Mouse (Mus musculus) limb, embryonic 10.5 days (tissue): ENCODE data around the gene Zfp976. TPM values are rescaled to one million over a fixed set of nuclear protein-coding genes. Genes with fewer than 3 reads are reported as not detected.

ENCODE experiments used
- microRNA-seq: library from miRNA; unstranded; fragments of <30 nt; microRNA quantifications from one replicate; pipeline ENCODE4, GENCODE M21; 2017
- polyA plus RNA-seq: library from polyadenylated mRNA; unstranded; fragments of >200 nt; fragmentation: Nextera tagmentation; extraction: Ambion mirVana; gene quantifications from 2 replicates; pipeline ENCODE4 v1.2.1, GENCODE M21; 2016

Zfp976 gene
- polyA plus RNA-seq, 1 experiment from 2014 or later, result 6.0 TPM

Small RNAs within 50 kb of the gene (microRNA-seq; reads per million reads assigned to microRNA genes)
- not detected for gene Gm24938

Other genes with a start within 250 kb of the Zfp976 start
- not detected in 2 replicates for gene 4933421I07Rik, start 194.5 kb downstream of the Zfp976 start, polyA plus RNA-seq
- 17.4 and 19.4 TPM in 2 replicates for gene Zfp141, start 136.8 kb downstream of the Zfp976 start, polyA plus RNA-seq
- not detected in 2 replicates for gene Gm21028, start 64.0 kb downstream of the Zfp976 start, polyA plus RNA-seq
- 1.6 and 1.9 TPM in 2 replicates for gene Zfp977, start 50.0 kb downstream of the Zfp976 start, polyA plus RNA-seq
- gene Zfp975, start 50.2 kb upstream of the Zfp976 start, polyA plus RNA-seq, result 9.8 and 12.2 TPM in 2 replicates
- not detected in 2 replicates for gene Gm17067, start 84.4 kb upstream of the Zfp976 start, polyA plus RNA-seq
- not detected in 2 replicates for gene Vmn2r62, start 150.9 kb upstream of the Zfp976 start, polyA plus RNA-seq
- gene Gm2381, start 224.6 kb upstream of the Zfp976 start, polyA plus RNA-seq, result not detected in 2 replicates